Mouse (Mus musculus) midbrain, embryonic 14.5 days (tissue): ENCODE results near the gene Hnrnpl. TPM values are rescaled to one million over a fixed set of nuclear protein-coding genes. Genes with fewer than 3 reads are reported as not detected.

Source experiments
- ATAC-seq: fragments of 200-750 bp; cut with Nextera tagmentation; 2 replicates; pipeline ENCODE4 v1.8.0; 2017; ENCODE audit warnings: moderate number of reproducible peaks, moderate library complexity; ENCODE audit not compliant: low FRiP score, low TSS enrichment
- DNase-seq: peaks from one replicate; pipeline ENCODE4 v3.0.0-alpha.2; 2015
- H3K27ac ChIP-seq: fragments of 300-500 bp; sonication (generic); replicated peaks from 2 replicates; pipeline ENCODE4 v1.5.1; 2014; ENCODE audit warnings: mild to moderate bottlenecking, low read depth, low read length, moderate library complexity
- H3K27me3 ChIP-seq: fragments of 300-500 bp; sonication (generic); 2 replicates; pipeline ENCODE4 v1.6.1; 2014; ENCODE audit warnings: low read length, control low read depth, mixed read lengths; ENCODE audit not compliant: control insufficient read depth, insufficient read depth
- H3K36me3 ChIP-seq: fragments of 300-500 bp; sonication (generic); 2 replicates; pipeline ENCODE4 v1.6.1; 2014; ENCODE audit warnings: low read length, control low read depth; ENCODE audit not compliant: control insufficient read depth, insufficient read depth
- H3K4me1 ChIP-seq: fragments of 300-500 bp; sonication (generic); 2 replicates; pipeline ENCODE4 v1.6.1; 2014; ENCODE audit warnings: mild to moderate bottlenecking, antibody characterized with exemption, low read length, control low read depth; ENCODE audit not compliant: control insufficient read depth, insufficient read depth
- H3K4me2 ChIP-seq: fragments of 300-500 bp; sonication (generic); 2 replicates; pipeline ENCODE4 v1.6.1; 2014; ENCODE audit warnings: mild to moderate bottlenecking, low read length, moderate library complexity
- H3K4me3 ChIP-seq: fragments of 300-500 bp; sonication (generic); replicated peaks from 2 replicates; pipeline ENCODE4 v1.5.1; 2014; ENCODE audit warnings: low read depth, low read length
- H3K9ac ChIP-seq: fragments of 300-500 bp; sonication (generic); replicated peaks from 2 replicates; pipeline ENCODE4 v1.6.1; 2014; ENCODE audit warnings: mild to moderate bottlenecking, low read length, moderate library complexity
- H3K9me3 ChIP-seq: fragments of 300-500 bp; sonication (generic); 2 replicates; pipeline ENCODE4 v1.6.1; 2016; ENCODE audit warnings: low read length, control low read depth, mixed read lengths; ENCODE audit not compliant: control insufficient read depth
- WGBS: fragments of 180-500 bp; shearing (Covaris S2); extraction: QIAGEN DNeasy Blood & Tissue Kit; methylation state at CpG from one replicate; pipeline ENCODE4 v1.1.7; 2014; 5-methylcytosine and 5-hydroxymethylcytosine counted together
- polyA plus RNA-seq: library from polyadenylated mRNA; unstranded; fragments of >200 nt; fragmentation: Nextera tagmentation; extraction: Ambion mirVana; gene quantifications from 2 replicates; pipeline ENCODE4 v1.2.1, GENCODE M21; 2014

Gene Hnrnpl
- polyA plus RNA-seq, 1 experiment from 2014 or later, result 170 TPM

GRCm38 (mm10) chr7:28785161-28785560 lies 23.2 kb upstream of the Hnrnpl start:
- no peaks in the 10 kb centered on the region for H3K9me3 ChIP-seq
- H3K4me3 ChIP-seq, result no peak overlapping the region
- 72% methylated on average over 5 of the region's 5 CpGs for WGBS
- H3K4me1 ChIP-seq, result no peaks in the 10 kb centered on the region
- H3K9ac ChIP-seq, result no peak overlapping the region
- H3K27ac ChIP-seq, result no peak overlapping the region
- DNase-seq (no peak), ATAC-seq (no peak)
- no peaks in the 10 kb centered on the region for H3K27me3 ChIP-seq
- H3K4me2 ChIP-seq, result no peak overlapping the region
- H3K36me3 ChIP-seq, result peaks cover 42% of the 10 kb centered on the region

- WGBS, result 93% methylated on average over 9 of the region's 9 CpGs
- Histone ChIP-seq H3K9ac (no peak overlapping the region), H3K4me1 (no peaks in the 10 kb centered on the region), H3K27me3 (no peaks in the 10 kb centered on the region), H3K4me3 (no peak overlapping the region), H3K4me2 (no peak overlapping the region), H3K36me3 (peaks cover 36% of the 10 kb centered on the region), H3K9me3 (no peaks in the 10 kb centered on the region), H3K27ac (no peak overlapping the region)
- ATAC-seq (no peak), DNase-seq (no peak)
Measured at GRCm38 (mm10) chr7:28787884-28788283, 20.5 kb upstream of the Hnrnpl start.

GRCm38 (mm10) chr7:28788307-28789195 lies 19.8 kb upstream of the Hnrnpl start, which contains the start of gene Rinl:
Rinl (plus strand) TSS chr7:28788969.
- ATAC-seq (no peak), DNase-seq (no peak)
- Histone ChIP-seq H3K4me3 (no peak within 1 kb of the TSS), H3K36me3 (peaks cover 31% of the 10 kb centered on the region), H3K4me1 (no peaks in the 10 kb centered on the region), H3K4me2 (no peak within 1 kb of the TSS), H3K9me3 (no peaks in the 10 kb centered on the region), H3K27me3 (no peaks in the 10 kb centered on the region), H3K9ac (no peak within 1 kb of the TSS), H3K27ac (no peak within 1 kb of the TSS)
- WGBS, result 85% methylated on average over 5 of the region's 5 CpGs

DNA sequence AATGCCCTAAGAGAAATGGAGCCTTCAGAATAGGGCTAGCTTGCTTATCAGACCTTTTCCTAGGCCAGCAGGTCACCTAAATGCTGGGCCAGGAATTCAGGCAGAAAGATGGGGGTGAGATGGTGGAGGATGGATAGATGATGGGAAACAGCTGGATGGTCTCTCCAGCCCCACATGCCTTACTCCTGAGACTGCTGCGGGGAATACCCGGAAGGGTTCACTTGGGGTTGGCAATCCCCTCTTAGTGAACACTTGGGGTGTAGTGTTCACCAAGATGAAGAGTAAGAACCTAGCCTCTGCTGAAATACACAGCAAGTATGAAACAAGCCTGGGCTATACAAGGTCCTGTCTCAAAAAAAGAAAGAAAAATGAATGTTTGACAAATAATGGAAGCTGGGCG lies 19.1 kb upstream of the Hnrnpl start:
- H3K4me2 ChIP-seq, result no peak overlapping the region
- H3K9me3 ChIP-seq, result no peaks in the 10 kb centered on the region
- no peak overlapping the region for H3K27ac ChIP-seq
- peaks cover 25% of the 10 kb centered on the region; the same call in 1 of the 2 replicates for H3K36me3 ChIP-seq
- no peaks in the 10 kb centered on the region for H3K27me3 ChIP-seq
- no peak overlapping the region for H3K9ac ChIP-seq
- WGBS, result 88% methylated on average over 3 of the region's 3 CpGs
- H3K4me1 ChIP-seq, result no peaks in the 10 kb centered on the region
- DNase-seq (no peak), ATAC-seq (no peak)
- no peak overlapping the region for H3K4me3 ChIP-seq

DNA sequence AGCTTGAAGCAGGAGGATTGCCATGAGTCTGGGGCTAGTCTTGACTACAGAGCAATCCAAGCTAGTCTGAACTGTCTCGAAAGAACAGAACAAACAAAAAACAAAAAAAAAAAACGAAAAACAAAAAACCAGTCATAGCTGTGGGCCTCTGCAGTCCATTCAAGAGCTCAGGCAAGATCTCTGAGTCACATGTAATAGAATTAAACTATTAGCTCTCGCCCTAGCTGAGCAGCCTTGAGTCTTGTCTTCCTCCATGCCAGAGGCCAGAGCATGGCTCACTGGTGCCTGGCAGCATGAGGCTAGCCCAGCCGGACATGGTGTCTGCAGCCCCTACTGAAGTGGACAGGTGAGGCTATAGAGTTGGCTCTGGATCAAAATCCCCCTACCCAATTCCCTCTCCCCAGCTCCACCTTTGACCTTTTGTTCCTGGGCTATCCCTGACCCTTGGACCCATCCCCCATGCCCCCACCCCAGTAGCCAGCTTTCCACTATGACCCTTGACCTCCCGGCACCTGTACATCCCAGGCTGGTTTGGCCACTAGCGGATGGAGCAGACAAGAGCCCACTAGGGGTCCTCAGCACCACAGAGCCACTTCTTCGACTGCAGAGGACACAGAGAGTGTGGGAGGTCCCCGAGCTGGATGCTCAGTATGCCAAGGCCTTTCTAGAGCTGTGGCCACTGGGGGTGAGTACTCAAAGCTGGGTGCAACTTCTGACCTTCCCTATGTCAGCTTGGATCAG lies 18.1 kb upstream of the Hnrnpl start:
- 52% methylated on average over 8 of the region's 8 CpGs for WGBS
- Histone ChIP-seq H3K9me3 (no peaks in the 10 kb centered on the region), H3K9ac (no peak overlapping the region), H3K4me2 (no peak overlapping the region), H3K27ac (no peak overlapping the region), H3K4me3 (no peak overlapping the region), H3K4me1 (no peaks in the 10 kb centered on the region), H3K36me3 (peaks cover 18% of the 10 kb centered on the region; the same call in 1 of the 2 replicates), H3K27me3 (no peaks in the 10 kb centered on the region)
- no peak for ATAC-seq
- DNase-seq, result peak; percentile 38

DNA sequence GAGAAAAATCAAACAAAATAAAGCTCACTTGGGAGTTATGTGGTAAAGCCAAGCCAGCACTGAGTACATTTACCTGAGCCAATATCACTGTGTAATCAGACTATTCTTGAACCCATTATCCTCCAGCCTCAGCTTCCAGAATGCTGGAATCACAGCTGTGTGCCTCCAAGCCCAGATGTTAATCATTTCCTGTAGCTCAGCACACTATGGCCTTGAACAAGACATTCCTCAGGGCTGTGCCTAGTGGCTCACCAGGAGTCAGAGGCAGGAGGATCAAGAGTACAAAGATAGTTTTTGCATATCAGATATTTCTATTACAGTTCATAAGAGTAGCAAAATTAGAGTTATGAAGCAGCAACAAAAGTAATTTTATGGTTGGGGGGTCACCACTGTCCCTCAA lies 16.6 kb upstream of the Hnrnpl start:
- Histone ChIP-seq H3K9ac (no peak overlapping the region), H3K9me3 (no peaks in the 10 kb centered on the region)
- ATAC-seq, result no peak

DNA sequence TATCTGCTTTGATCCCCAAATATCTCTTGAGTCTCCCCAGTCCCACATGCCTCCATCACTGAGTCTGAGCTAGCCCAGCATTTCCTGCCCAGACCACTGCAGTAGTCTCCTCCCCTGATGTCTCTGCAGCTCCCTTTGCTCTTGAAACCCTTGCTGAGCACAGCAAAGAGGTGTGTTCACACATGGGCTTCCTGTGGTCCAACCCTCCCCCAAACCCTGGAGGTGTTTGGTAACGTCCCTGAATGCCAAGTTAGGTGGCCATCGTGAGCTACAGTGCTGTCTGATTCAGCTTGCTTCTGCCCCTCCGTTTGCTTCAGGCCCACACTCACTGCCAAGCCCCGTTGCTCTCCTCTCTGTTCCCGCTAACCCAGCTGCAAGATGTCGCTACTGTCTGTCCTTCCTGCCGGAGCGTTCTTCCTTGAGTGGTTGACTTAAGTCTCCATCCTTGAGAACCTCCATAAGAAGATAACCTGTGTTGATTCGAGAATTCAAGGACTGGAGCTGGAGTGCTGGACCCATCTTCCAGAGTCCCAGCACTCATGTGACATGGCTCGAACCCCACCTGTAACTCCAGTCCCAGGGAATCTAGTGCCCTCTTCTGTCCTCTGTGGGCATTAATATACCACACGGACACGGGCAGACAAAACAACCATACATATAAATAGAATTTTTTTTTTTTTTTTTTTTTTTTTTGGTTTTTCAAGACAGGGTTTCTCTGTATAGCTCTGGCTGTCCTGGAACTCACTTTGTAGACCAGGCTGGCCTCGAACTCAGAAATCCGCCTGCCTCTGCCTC lies 15.8 kb upstream of the Hnrnpl start:
- no peak for ATAC-seq
- WGBS, result 88% methylated on average over 12 of the region's 14 CpGs
- no peaks in the 10 kb centered on the region for H3K27me3 ChIP-seq

More for the DNA sequence above, 16.6 kb upstream of the Hnrnpl start:
- Histone ChIP-seq H3K4me3 (no peak overlapping the region), H3K4me2 (no peak overlapping the region), H3K36me3 (peaks cover 8% of the 10 kb centered on the region; the same call in 1 of the 2 replicates), H3K4me1 (no peaks in the 10 kb centered on the region), H3K27me3 (no peaks in the 10 kb centered on the region), H3K27ac (no peak overlapping the region)
- DNase-seq, result no peak

DNA sequence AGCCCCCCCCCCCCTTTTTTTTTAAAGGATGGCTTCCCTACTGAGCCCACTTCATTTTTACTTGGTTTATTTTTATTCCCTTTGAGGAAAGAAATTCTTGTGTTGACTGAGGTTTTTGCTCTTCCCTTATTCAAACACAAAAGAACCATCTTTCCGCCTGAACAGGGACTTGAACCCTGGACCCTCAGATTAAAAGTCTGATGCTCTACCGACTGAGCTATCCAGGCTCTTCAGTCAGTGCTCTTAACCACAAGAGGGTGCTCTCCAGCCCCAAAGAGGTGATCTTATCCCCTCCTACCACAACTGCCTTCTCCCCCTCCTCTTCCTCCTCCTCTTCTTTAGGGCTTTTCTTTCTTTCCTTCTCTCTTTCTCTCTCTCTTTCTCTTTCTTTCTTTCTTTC lies 14.5 kb upstream of the Hnrnpl start:
- Histone ChIP-seq H3K27me3 (no peaks in the 10 kb centered on the region), H3K9ac (no peak overlapping the region), H3K4me3 (no peak overlapping the region), H3K9me3 (no peaks in the 10 kb centered on the region), H3K27ac (no peak overlapping the region), H3K4me2 (no peak overlapping the region), H3K4me1 (no peaks in the 10 kb centered on the region), H3K36me3 (no peaks in the 10 kb centered on the region)
- ATAC-seq (no peak), DNase-seq (no peak)
- WGBS, result 29% methylated on average over 2 of the region's 2 CpGs

More for the DNA sequence above, 15.8 kb upstream of the Hnrnpl start:
- Histone ChIP-seq H3K36me3 (peaks cover 5% of the 10 kb centered on the region; the same call in 1 of the 2 replicates), H3K4me2 (no peak overlapping the region), H3K4me3 (no peak overlapping the region), H3K9me3 (no peaks in the 10 kb centered on the region), H3K9ac (no peak overlapping the region), H3K27ac (no peak overlapping the region), H3K4me1 (no peaks in the 10 kb centered on the region)
- DNase-seq, result no peak
